Mouse (Mus musculus): Measurements from ENCODE around the gene Sema6c.

Sema6c gene

GRCm38 (mm10) chr3:95142617-95143011 is 17.6 kb upstream of the Sema6c start:
- DNase-seq (ENCODE audit: low read depth): peak; percentile 95

GRCm38 (mm10) chr3:95147924-95148323 is 12.3 kb upstream of the Sema6c start:
- no peak for DNase-seq (ENCODE audit: low read depth)

GRCm38 (mm10) chr3:95153874-95154273 is 6.4 kb upstream of the Sema6c start:
- DNase-seq (ENCODE audit: low read depth): peak; percentile 86

GRCm38 (mm10) chr3:95159511-95159986 is 708 bp upstream of the Sema6c start:
- DNase-seq (ENCODE audit: low read depth): no peak

GRCm38 (mm10) chr3:95161041-95161551 is 839 bp downstream of the Sema6c start:
- peak; percentile 31 for DNase-seq (ENCODE audit: low read depth)

GRCm38 (mm10) chr3:95161618-95162344 is 1.5 kb downstream of the Sema6c start:
- DNase-seq (ENCODE audit: low read depth): no peak

GRCm38 (mm10) chr3:95162345-95162628 is 2.0 kb downstream of the Sema6c start:
- no peak for DNase-seq (ENCODE audit: low read depth)

- DNase-seq (ENCODE audit: low read depth): no peak
Observed at GRCm38 (mm10) chr3:95163419-95164255, 3.4 kb downstream of the Sema6c start.

GRCm38 (mm10) chr3:95164256-95164550 is 3.9 kb downstream of the Sema6c start:
- no peak for DNase-seq (ENCODE audit: low read depth)

- DNase-seq (ENCODE audit: low read depth): no peak
Observed at GRCm38 (mm10) chr3:95164840-95165239, 4.6 kb downstream of the Sema6c start.

GRCm38 (mm10) chr3:95169996-95170395 is 9.7 kb downstream of the Sema6c start:
- no peak for DNase-seq (ENCODE audit: low read depth)

- no peak for DNase-seq (ENCODE audit: low read depth)
Observed at GRCm38 (mm10) chr3:95171105-95171504, 10.8 kb downstream of the Sema6c start.

- DNase-seq (ENCODE audit: low read depth): peak; percentile 20
Observed at GRCm38 (mm10) chr3:95172526-95173255, 12.4 kb downstream of the Sema6c start.

GRCm38 (mm10) chr3:95173256-95173949 is 13.1 kb downstream of the Sema6c start:
- peak; percentile 52 for DNase-seq (ENCODE audit: low read depth)

- peak; percentile 91 for DNase-seq (ENCODE audit: low read depth)
Observed at GRCm38 (mm10) chr3:95174011-95174592, 13.8 kb downstream of the Sema6c start.

GRCm38 (mm10) chr3:95176500-95176899 is 16.2 kb downstream of the Sema6c start:
- no peak for DNase-seq (ENCODE audit: low read depth)

- no peak for DNase-seq (ENCODE audit: low read depth)
Observed at GRCm38 (mm10) chr3:95177583-95177982, 17.3 kb downstream of the Sema6c start.

- DNase-seq (ENCODE audit: low read depth): no peak
Observed at GRCm38 (mm10) chr3:95178948-95179347, 18.7 kb downstream of the Sema6c start.

- DNase-seq (ENCODE audit: low read depth): no peak
Observed at GRCm38 (mm10) chr3:95179890-95180289, 19.6 kb downstream of the Sema6c start.

- no peak for DNase-seq (ENCODE audit: low read depth)
Observed at GRCm38 (mm10) chr3:95181841-95182240, 21.6 kb downstream of the Sema6c start.

- DNase-seq (ENCODE audit: low read depth): peak; percentile 60
Observed at GRCm38 (mm10) chr3:95184796-95185577, 24.7 kb downstream of the Sema6c start.

Measured in naive thymus-derived CD4-positive, alpha-beta T cell, adult 2 months (primary cell).